Mouse (Mus musculus) heart, embryonic 16.5 days (tissue): Measurements from ENCODE around the gene Nr6a1. TPM values are rescaled to one million over a fixed set of nuclear protein-coding genes. Genes with fewer than 3 reads are reported as not detected.

Experiments used
- ATAC-seq: fragments of 200-750 bp; cut with Nextera tagmentation; replicated peaks from 2 replicates; pipeline ENCODE4 v1.8.0; 2017; ENCODE audit warnings: moderate number of reproducible peaks; ENCODE audit not compliant: insufficient read depth, low FRiP score; ENCODE audit errors: extremely low read depth
- H3K27ac ChIP-seq: fragments of 300-500 bp; sonication (generic); 2 replicates; pipeline ENCODE4 v1.5.1; 2014; ENCODE audit warnings: mild to moderate bottlenecking, low read length, control low read depth, moderate library complexity
- H3K27me3 ChIP-seq: fragments of 300-500 bp; sonication (generic); 2 replicates; pipeline ENCODE4 v1.6.1; 2014; ENCODE audit warnings: low read length, mixed read lengths; ENCODE audit not compliant: control insufficient read depth, insufficient read depth
- H3K36me3 ChIP-seq: fragments of 300-500 bp; sonication (generic); 2 replicates; pipeline ENCODE4 v1.6.1; 2014; ENCODE audit not compliant: control insufficient read depth, insufficient read depth
- H3K4me1 ChIP-seq: fragments of 300-500 bp; sonication (generic); 2 replicates; pipeline ENCODE4 v1.6.1; 2014; ENCODE audit warnings: low read length, mixed read lengths; ENCODE audit not compliant: control insufficient read depth, insufficient read depth
- H3K4me2 ChIP-seq: fragments of 300-500 bp; sonication (generic); 2 replicates; pipeline ENCODE4 v1.6.1; 2014; ENCODE audit warnings: low read depth, mild to moderate bottlenecking, control low read depth, low read length
- H3K4me3 ChIP-seq: fragments of 300-500 bp; sonication (generic); 2 replicates; pipeline ENCODE4 v1.5.1; 2014; ENCODE audit warnings: mild to moderate bottlenecking, control low read depth, low read length
- H3K9ac ChIP-seq: fragments of 300-500 bp; sonication (generic); 2 replicates; pipeline ENCODE4 v1.6.1; 2014; ENCODE audit warnings: low read length, control low read depth
- H3K9me3 ChIP-seq: fragments of 300-500 bp; sonication (generic); replicated peaks from 2 replicates; pipeline ENCODE4 v1.6.1; 2016; ENCODE audit warnings: low read length; ENCODE audit not compliant: control insufficient read depth
- WGBS: fragments of 180-500 bp; shearing (Covaris S2); extraction: QIAGEN DNeasy Blood & Tissue Kit; methylation state at CpG from one replicate; pipeline ENCODE4 v1.1.7; 2014; 5-methylcytosine and 5-hydroxymethylcytosine counted together
- polyA plus RNA-seq: library from polyadenylated mRNA; unstranded; fragments of >200 nt; fragmentation: Nextera tagmentation; extraction: Ambion mirVana; gene quantifications from 2 replicates; pipeline ENCODE4 v1.2.1, GENCODE M21; 2015

Nr6a1 gene
- polyA plus RNA-seq, 1 experiment from 2014 or later, result 0.55 TPM

GRCm38 (mm10) chr2:38712076-38712768 lies 215.3 kb downstream of the Nr6a1 start:
- Histone ChIP-seq H3K4me1 (peaks cover 8% of the 10 kb centered on the region), H3K9ac (no peak overlapping the region), H3K9me3 (no peaks in the 10 kb centered on the region), H3K27me3 (peaks cover 74% of the 10 kb centered on the region), H3K4me2 (peak overlapping the region; percentile 57), H3K4me3 (peak overlapping the region; percentile 43), H3K27ac (no peak overlapping the region), H3K36me3 (no peaks in the 10 kb centered on the region)
- WGBS, result 7% methylated on average over 49 of the region's 58 CpGs
- ATAC-seq, result no peak

DNA sequence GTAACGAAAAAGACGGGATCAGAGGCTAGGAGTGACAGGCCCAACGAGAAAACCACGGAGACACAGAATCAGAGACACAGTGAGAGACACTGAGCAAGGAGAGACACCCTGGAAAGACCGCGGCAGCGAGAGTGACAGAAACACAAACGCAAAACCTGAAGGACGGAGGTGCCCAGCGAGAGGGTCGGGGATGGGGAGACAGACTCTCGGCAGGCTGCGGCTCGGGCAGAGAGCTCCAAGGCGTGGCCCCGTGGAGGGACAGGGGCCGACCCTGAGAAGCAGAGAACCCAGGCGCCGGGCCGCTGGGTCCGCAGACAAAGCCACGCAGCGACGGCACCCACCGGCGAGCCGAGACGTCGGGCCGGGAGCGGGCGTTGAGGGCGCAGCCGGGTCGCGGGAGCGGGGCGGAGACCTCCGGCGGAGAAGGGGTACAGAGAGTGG lies 216.0 kb downstream of the Nr6a1 start:
- peaks cover 11% of the 10 kb centered on the region for H3K4me1 ChIP-seq
- H3K27me3 ChIP-seq, result peaks cover 82% of the 10 kb centered on the region
- no peak overlapping the region for H3K9ac ChIP-seq
- H3K36me3 ChIP-seq, result no peaks in the 10 kb centered on the region
- no peaks in the 10 kb centered on the region for H3K9me3 ChIP-seq
- peak overlapping the region; percentile 57 for H3K4me2 ChIP-seq
- H3K27ac ChIP-seq, result no peak overlapping the region
- peak overlapping the region; percentile 43 for H3K4me3 ChIP-seq
- WGBS, result 2% methylated on average over 40 of the region's 40 CpGs
- ATAC-seq, result no peak

- Histone ChIP-seq H3K9ac (no peak overlapping the region), H3K4me2 (peak overlapping the region; percentile 59), H3K27ac (no peak overlapping the region), H3K36me3 (no peaks in the 10 kb centered on the region), H3K27me3 (peaks cover 88% of the 10 kb centered on the region), H3K4me1 (peaks cover 11% of the 10 kb centered on the region), H3K9me3 (no peaks in the 10 kb centered on the region), H3K4me3 (peak overlapping the region; percentile 38)
- no peak for ATAC-seq
- 1% methylated on average over 75 of the region's 75 CpGs for WGBS
Observed at GRCm38 (mm10) chr2:38710304-38711241, 216.9 kb downstream of the Nr6a1 start.

DNA sequence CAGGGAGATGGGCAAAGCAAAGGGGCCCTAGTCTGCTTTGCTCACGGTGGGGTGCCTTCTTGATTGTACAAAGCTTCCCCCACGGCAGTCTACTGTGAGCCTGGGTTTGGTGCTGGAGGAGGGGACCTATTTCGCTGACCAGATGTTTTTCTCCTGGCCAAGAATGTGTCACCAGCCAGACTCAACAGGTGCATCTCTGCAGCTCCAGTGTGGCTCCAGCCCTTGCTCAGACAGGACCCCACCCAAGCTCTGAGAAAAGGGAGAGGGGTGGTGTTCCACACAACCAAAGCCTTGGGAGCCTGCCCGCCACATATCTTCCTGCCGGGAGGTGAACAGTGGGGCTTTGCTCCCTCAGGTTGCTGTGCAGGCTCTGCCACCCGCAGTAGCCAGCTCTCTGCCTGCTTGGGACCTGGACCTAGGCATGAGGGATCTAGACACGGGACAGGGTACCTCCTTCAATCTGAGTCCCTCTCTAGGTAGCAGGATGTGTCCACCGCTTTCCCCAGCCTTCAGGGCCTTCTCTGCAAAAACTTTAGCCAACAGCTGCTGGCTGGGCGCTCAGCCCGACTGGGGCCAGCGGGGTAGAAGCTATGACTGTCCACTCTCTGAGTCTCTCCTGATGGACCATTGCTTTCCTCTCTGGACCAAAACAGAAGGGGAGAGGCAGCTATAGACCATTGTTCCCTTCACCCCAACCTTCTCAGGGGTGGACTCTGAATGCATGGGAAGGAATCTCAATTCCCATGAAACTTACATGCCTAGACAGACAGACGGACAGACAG lies 218.4 kb downstream of the Nr6a1 start:
- Histone ChIP-seq H3K9me3 (no peaks in the 10 kb centered on the region), H3K4me1 (peaks cover 11% of the 10 kb centered on the region), H3K27me3 (peaks cover 90% of the 10 kb centered on the region), H3K27ac (no peak overlapping the region), H3K4me2 (no peak overlapping the region), H3K4me3 (no peak overlapping the region), H3K36me3 (no peaks in the 10 kb centered on the region), H3K9ac (no peak overlapping the region)
- 20% methylated on average over 12 of the region's 12 CpGs for WGBS
- no peak for ATAC-seq

- Histone ChIP-seq H3K27me3 (peaks cover 71% of the 10 kb centered on the region), H3K27ac (no peak overlapping the region), H3K36me3 (no peaks in the 10 kb centered on the region), H3K9ac (no peak overlapping the region), H3K9me3 (no peaks in the 10 kb centered on the region), H3K4me1 (peaks cover 11% of the 10 kb centered on the region), H3K4me3 (no peak overlapping the region), H3K4me2 (no peak overlapping the region)
- 28% methylated on average over 6 of the region's 6 CpGs for WGBS
- no peak for ATAC-seq
Observed at GRCm38 (mm10) chr2:38706661-38707060, 220.8 kb downstream of the Nr6a1 start.

GRCm38 (mm10) chr2:38705036-38705435 lies 222.5 kb downstream of the Nr6a1 start:
- Histone ChIP-seq H3K4me3 (no peak overlapping the region), H3K9ac (no peak overlapping the region), H3K4me1 (peaks cover 3% of the 10 kb centered on the region; the same call in 1 of the 2 replicates), H3K4me2 (no peak overlapping the region), H3K27me3 (peaks cover 58% of the 10 kb centered on the region), H3K9me3 (no peaks in the 10 kb centered on the region), H3K36me3 (no peaks in the 10 kb centered on the region), H3K27ac (no peak overlapping the region)
- ATAC-seq, result no peak
- 56% methylated on average over 4 of the region's 4 CpGs for WGBS

DNA sequence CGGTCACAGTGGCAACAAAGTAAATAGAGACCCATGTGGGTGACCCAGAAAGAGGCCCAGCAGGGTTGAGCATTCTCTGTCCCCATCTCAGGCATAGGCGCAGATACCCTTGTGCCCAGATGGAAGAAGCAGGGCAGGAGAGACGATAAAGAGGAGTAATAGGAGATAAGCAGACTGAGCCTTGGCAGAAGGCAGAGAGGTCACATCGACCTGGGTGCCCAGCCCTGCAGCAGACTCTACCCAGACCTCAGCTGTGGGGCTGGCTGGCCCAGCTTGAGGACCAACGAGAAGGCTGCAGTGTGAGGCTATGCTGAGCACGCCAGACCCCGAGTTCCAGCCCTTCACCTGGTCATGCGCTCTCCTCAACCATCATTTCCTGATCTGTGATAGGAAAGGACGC lies 223.2 kb downstream of the Nr6a1 start:
- no peak overlapping the region for H3K4me3 ChIP-seq
- no peak overlapping the region for H3K27ac ChIP-seq
- H3K4me2 ChIP-seq, result no peak overlapping the region
- peaks cover 53% of the 10 kb centered on the region for H3K27me3 ChIP-seq
- peaks cover 3% of the 10 kb centered on the region; the same call in 1 of the 2 replicates for H3K4me1 ChIP-seq
- 70% methylated on average over 9 of the region's 9 CpGs for WGBS
- H3K9ac ChIP-seq, result no peak overlapping the region
- H3K9me3 ChIP-seq, result no peaks in the 10 kb centered on the region
- H3K36me3 ChIP-seq, result no peaks in the 10 kb centered on the region
- ATAC-seq, result no peak

DNA sequence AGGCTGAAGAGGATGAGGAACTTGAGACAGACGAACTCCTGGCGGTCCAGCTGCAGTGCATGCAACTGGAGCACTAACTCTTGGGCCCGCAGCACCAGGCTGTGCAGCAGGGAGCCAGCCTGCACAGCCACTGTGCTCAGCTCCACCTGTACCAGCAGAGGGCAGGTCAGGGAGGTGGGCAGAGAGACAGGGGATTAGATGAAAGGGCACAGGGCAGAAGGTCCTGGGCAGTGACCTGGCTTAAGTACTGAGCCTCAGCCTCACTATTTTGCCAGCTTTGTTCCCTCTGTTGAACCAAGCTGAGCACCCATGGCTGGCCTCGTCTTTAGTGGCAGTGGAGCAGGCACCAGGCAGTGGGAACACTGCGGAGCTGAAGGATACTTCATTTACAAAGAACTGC lies 227.3 kb downstream of the Nr6a1 start:
- Histone ChIP-seq H3K4me2 (no peak overlapping the region), H3K9ac (no peak overlapping the region), H3K27ac (no peak overlapping the region), H3K4me3 (no peak overlapping the region), H3K4me1 (no peaks in the 10 kb centered on the region), H3K27me3 (peaks cover 27% of the 10 kb centered on the region), H3K36me3 (no peaks in the 10 kb centered on the region), H3K9me3 (no peaks in the 10 kb centered on the region)
- ATAC-seq, result no peak
- 64% methylated on average over 5 of the region's 5 CpGs for WGBS
